Mouse (Mus musculus): ENCODE results near the gene Thumpd2. TPM values are rescaled to one million over a fixed set of nuclear protein-coding genes. Genes with fewer than 3 reads are reported as not detected.

The Thumpd2 gene
- polyA plus RNA-seq, 1 experiment from 2014 or later = 12.4 TPM

DNA sequence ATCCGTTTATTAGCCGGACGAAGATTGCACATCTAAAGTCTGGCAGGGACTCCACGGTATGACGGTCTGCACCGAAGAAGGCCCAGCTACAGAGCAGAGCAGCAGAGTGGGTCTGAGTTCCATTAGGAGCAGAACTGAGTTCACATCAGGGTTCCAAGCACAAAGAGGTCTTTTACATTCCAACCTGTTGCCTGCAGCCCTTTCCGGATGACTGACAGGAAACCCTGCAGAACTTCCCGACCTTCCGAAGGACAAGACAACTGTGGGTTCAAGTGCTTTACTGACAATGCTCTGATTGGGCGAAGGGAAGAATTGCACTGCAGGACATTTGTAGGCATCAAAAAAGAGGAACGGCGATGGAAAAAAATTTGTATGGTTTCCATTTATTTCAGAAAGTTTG, 63.9 kb downstream of the Thumpd2 start:
- 38% methylated on average over 12 of the region's 12 CpGs for WGBS
- Histone ChIP-seq H3K9me3 (replicated peaks) (no peaks in the 10 kb centered on the region), H3K4me3 (replicated peaks) (no peak overlapping the region), H3K4me1 (0 out of 2 replicates have a peak, but pooled peaks cover 3% of the 10 kb centered on the region), H3K27me3 (no peaks in the 10 kb centered on the region), H3K27ac (replicated peaks) (no peak overlapping the region), H3K4me2 (replicated peaks) (no peak overlapping the region), H3K36me3 (no peaks in the 10 kb centered on the region), H3K9ac (no peak overlapping the region)
- no peak for ATAC-seq (ENCODE audit: insufficient number of reproducible peaks, low FRiP score, low TSS enrichment, low read depth)

DNA sequence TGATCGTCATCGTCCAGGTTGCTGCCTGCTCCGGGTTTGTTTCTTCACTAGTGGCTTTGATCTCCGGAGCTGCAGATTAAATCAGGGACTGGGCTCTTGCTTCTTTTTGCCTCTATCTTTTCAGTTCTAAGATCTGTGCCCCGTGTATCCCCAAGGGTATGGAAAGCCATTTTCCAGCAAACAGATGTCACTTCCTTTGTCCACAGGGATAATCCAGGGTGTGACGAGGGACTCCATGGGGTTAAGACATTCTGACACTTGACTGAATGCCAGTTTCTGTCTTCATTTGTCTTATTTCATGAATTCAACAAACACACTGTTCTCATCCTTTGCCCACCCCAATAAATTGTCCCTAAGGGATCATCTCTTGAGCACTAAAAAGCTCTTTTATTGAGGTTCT, 65.9 kb downstream of the Thumpd2 start:
- H3K9me3 ChIP-seq (replicated peaks) = no peaks in the 10 kb centered on the region
- no peak overlapping the region for H3K4me3 ChIP-seq (replicated peaks)
- no peaks in the 10 kb centered on the region for H3K36me3 ChIP-seq
- H3K27me3 ChIP-seq = no peaks in the 10 kb centered on the region
- no peak overlapping the region for H3K4me2 ChIP-seq (replicated peaks)
- no peak overlapping the region for H3K9ac ChIP-seq
- no peak overlapping the region for H3K27ac ChIP-seq (replicated peaks)
- 0 out of 2 replicates have a peak, but pooled peaks cover 3% of the 10 kb centered on the region for H3K4me1 ChIP-seq
- no peak for ATAC-seq (ENCODE audit: insufficient number of reproducible peaks, low FRiP score, low TSS enrichment, low read depth)
- WGBS = 33% methylated on average over 6 of the region's 6 CpGs

DNA sequence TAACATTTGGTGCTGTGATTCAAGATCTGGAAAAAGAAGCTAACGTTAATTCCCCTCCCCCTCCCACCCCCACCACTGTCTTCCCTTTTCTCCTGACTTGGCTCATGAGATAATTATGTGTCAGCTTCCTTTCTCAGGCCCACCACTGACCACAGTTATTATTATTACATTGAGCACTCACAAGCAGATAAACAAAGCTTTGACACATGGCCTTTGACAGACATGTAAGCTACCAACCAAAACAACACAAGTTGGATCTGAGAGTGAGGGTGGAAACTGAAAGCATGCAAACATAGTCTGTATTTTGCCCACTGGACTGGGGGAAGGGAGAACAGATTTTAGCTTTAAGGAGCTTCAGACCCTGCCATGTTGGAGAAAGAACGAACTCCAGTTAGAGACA, 67.7 kb downstream of the Thumpd2 start:
- H3K36me3 ChIP-seq = no peaks in the 10 kb centered on the region
- 0 out of 2 replicates have a peak, but pooled peaks cover 3% of the 10 kb centered on the region for H3K4me1 ChIP-seq
- no peak overlapping the region for H3K9ac ChIP-seq
- no peaks in the 10 kb centered on the region for H3K27me3 ChIP-seq
- no peak for ATAC-seq (ENCODE audit: insufficient number of reproducible peaks, low FRiP score, low TSS enrichment, low read depth)
- H3K4me3 ChIP-seq (replicated peaks) = no peak overlapping the region
- 66% methylated on average over 2 of the region's 2 CpGs for WGBS
- H3K9me3 ChIP-seq (replicated peaks) = no peaks in the 10 kb centered on the region
- H3K4me2 ChIP-seq (replicated peaks) = no peak overlapping the region
- H3K27ac ChIP-seq (replicated peaks) = no peak overlapping the region

DNA sequence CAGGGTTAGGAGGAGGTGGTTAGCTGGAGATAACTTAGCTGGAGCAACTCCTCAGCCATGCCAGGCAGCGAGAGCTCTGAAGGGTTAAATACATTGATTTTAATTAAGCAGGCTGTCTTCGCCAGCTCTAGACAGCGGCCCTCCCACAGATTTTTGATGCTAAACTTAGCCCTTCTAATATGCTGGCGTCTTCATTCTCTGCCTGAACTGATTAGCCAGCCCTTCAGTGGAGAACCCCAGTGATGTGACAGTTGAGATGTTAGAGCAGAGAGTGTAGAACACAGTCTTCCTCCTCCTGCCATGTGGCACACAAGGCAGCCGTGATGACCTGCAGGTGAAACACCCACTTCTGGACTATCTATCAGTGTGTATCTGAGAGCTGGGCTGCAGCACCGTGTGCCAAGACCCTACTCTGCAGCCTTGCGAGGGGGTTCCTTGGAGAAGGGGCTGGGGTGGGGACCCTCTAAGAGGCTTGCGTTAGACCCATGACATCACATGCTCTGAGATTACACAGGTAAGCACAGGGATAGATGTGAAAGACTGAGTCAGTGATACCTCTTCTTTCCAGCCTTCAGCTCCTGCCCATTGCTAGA, 73.3 kb downstream of the Thumpd2 start:
- Histone ChIP-seq H3K9me3 (replicated peaks) (no peaks in the 10 kb centered on the region), H3K27ac (replicated peaks) (no peak overlapping the region), H3K4me2 (replicated peaks) (no peak overlapping the region), H3K4me1 (no peaks in the 10 kb centered on the region), H3K4me3 (replicated peaks) (no peak overlapping the region), H3K9ac (no peak overlapping the region), H3K27me3 (no peaks in the 10 kb centered on the region), H3K36me3 (no peaks in the 10 kb centered on the region)
- 63% methylated on average over 8 of the region's 8 CpGs for WGBS
- ATAC-seq (ENCODE audit: insufficient number of reproducible peaks, low FRiP score, low TSS enrichment, low read depth) = no peak

DNA sequence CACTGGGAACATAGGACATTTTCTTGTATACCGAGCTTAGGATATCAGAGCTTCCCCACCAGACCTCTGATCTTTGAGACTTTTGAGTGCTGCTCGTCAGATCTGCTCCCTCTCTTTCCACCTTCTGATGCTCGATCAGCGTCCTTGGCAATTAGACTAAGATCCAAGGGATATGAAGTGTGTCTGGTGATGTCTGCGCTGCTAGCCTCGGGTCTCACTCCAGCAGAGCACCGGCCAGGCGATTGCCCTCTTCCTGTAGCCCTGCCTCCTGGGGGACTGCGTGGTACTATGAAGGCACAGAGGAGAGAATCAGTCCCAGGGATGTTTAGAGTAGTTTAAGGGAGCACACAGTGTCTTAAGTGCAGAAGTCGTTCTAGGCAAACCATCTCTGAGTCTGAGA, 81.9 kb downstream of the Thumpd2 start:
- Histone ChIP-seq H3K27ac (replicated peaks) (no peak overlapping the region), H3K9me3 (replicated peaks) (no peaks in the 10 kb centered on the region), H3K4me3 (replicated peaks) (no peak overlapping the region), H3K27me3 (no peaks in the 10 kb centered on the region), H3K4me1 (peaks cover 11% of the 10 kb centered on the region; the same call in 1 of the 2 replicates), H3K4me2 (replicated peaks) (no peak overlapping the region), H3K9ac (no peak overlapping the region), H3K36me3 (no peaks in the 10 kb centered on the region)
- ATAC-seq (ENCODE audit: insufficient number of reproducible peaks, low FRiP score, low TSS enrichment, low read depth) = no peak
- WGBS = 74% methylated on average over 10 of the region's 10 CpGs

DNA sequence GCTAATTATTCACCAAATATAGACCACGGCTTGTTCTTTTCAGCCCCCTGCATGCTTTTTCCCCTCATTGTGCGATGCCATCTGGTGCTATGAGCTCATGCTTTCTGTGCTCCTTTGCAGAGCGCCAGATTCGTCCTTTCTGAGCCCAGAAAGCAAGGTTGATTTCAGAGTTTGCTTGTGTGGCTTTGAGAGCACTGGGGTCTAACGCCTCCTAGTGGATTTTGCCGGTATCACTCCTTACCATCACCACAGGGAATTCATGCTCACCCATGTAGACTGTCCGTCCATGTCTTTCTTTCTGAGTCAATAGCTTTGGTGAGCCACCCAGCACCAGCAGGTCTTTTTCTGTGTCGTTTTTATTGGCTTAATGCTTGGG, 82.5 kb downstream of the Thumpd2 start:
- no peak for ATAC-seq (ENCODE audit: insufficient number of reproducible peaks, low FRiP score, low TSS enrichment, low read depth)
- Histone ChIP-seq H3K4me1 (peaks cover 11% of the 10 kb centered on the region; the same call in 1 of the 2 replicates), H3K4me2 (replicated peaks) (no peak overlapping the region), H3K4me3 (replicated peaks) (no peak overlapping the region), H3K36me3 (no peaks in the 10 kb centered on the region), H3K27ac (replicated peaks) (no peak overlapping the region), H3K9me3 (replicated peaks) (no peaks in the 10 kb centered on the region), H3K9ac (no peak overlapping the region), H3K27me3 (no peaks in the 10 kb centered on the region)
- 9% methylated on average over 8 of the region's 8 CpGs for WGBS

DNA sequence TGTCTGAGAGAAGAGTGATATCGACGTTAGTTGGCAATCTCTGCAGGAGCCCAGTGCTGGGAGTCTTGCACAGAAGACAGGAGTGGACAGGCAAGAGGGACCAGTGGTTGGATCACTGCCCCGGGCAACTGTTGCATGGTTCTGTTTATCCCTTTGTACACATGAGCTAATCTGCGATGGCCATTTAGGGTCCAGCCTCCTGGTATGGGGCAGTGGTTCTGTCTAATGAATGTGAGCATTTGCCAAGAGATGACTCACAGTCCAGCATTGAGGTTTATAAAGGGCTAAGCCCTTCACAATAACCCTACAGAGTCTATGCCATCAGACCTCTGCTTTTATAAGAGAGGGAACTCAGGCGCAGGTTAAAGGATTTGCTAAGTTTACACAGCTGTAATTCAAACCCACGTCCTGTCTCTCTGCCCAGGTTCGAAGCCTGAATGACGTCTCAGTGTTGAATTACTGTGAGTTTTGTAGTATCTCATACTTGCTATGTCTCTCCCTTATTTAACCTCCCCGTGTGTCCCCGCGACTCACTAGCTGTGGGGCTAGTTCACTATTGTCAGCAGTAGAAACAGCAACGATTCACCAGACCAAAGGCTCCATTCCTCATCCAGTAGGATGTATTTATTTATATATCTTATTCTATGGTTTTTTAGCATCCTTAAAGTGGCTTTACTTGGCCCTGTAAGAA, 83.0 kb downstream of the Thumpd2 start:
- Histone ChIP-seq H3K27ac (replicated peaks) (no peak overlapping the region), H3K9me3 (replicated peaks) (no peaks in the 10 kb centered on the region), H3K36me3 (no peaks in the 10 kb centered on the region), H3K4me3 (replicated peaks) (no peak overlapping the region), H3K27me3 (no peaks in the 10 kb centered on the region), H3K9ac (no peak overlapping the region), H3K4me2 (replicated peaks) (no peak overlapping the region), H3K4me1 (peaks cover 11% of the 10 kb centered on the region; the same call in 1 of the 2 replicates)
- WGBS = 59% methylated on average over 12 of the region's 12 CpGs
- peak; percentile 69 for ATAC-seq (ENCODE audit: insufficient number of reproducible peaks, low FRiP score, low TSS enrichment, low read depth)

DNA sequence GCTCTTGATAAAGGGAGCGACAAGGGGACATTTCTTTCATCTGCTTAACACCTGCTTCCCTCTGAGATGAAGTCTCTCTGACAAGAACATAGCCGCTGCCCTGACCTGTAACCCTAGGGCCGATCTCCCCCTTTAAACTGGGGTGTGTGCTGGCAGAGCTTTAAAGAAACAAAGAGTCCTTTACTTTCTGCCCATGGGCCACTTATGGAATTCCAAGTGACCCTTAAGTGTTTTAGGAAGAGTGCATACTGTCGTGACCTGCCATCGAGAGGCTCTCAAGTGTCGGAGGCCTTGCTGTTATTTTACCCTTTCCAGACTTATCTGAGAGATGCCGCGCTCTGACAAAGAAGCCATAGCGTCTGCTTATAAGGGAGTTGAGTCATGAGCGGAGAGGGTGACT, 84.8 kb downstream of the Thumpd2 start:
- no peak for ATAC-seq (ENCODE audit: insufficient number of reproducible peaks, low FRiP score, low TSS enrichment, low read depth)
- no peak overlapping the region for H3K27ac ChIP-seq (replicated peaks)
- H3K36me3 ChIP-seq = no peaks in the 10 kb centered on the region
- H3K4me1 ChIP-seq = peaks cover 11% of the 10 kb centered on the region; the same call in 1 of the 2 replicates
- no peak overlapping the region for H3K4me2 ChIP-seq (replicated peaks)
- H3K9me3 ChIP-seq (replicated peaks) = no peaks in the 10 kb centered on the region
- H3K27me3 ChIP-seq = no peaks in the 10 kb centered on the region
- WGBS = 52% methylated on average over 10 of the region's 10 CpGs
- no peak overlapping the region for H3K4me3 ChIP-seq (replicated peaks)
- no peak overlapping the region for H3K9ac ChIP-seq

DNA sequence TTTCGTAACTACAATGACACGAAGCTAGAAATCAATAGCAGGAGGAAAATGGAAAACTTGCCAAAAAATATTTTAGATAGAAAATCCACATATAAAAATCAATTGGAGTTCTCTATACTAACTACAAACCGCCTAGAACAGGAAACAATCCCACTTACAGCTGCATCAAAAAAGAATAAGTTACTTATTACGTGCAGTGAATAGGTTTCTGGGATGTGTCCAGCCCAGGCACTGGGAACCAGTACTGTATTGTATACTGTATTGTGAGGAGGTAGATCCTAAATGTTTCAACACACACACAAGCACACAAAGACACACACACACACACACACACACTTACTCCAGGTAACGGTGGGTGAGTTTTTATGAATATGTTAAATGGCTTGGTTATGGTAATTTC, 87.6 kb downstream of the Thumpd2 start:
- H3K4me2 ChIP-seq (replicated peaks) = no peak overlapping the region
- no peak overlapping the region for H3K9ac ChIP-seq
- no peaks in the 10 kb centered on the region for H3K36me3 ChIP-seq
- H3K9me3 ChIP-seq (replicated peaks) = no peaks in the 10 kb centered on the region
- 77% methylated on average over 5 of the region's 5 CpGs for WGBS
- no peaks in the 10 kb centered on the region for H3K27me3 ChIP-seq
- no peak overlapping the region for H3K27ac ChIP-seq (replicated peaks)
- H3K4me1 ChIP-seq = peaks cover 6% of the 10 kb centered on the region; the same call in 1 of the 2 replicates
- no peak overlapping the region for H3K4me3 ChIP-seq (replicated peaks)
- ATAC-seq (ENCODE audit: insufficient number of reproducible peaks, low FRiP score, low TSS enrichment, low read depth) = no peak

Other genes with a start within 250 kb of the Thumpd2 start
- gene Tmem178, start 120.5 kb downstream of the Thumpd2 start, polyA plus RNA-seq (2015; fragmentation: Nextera tagmentation; extraction: Ambion mirVana) = 2.7 and 2.8 TPM in 2 replicates

All from embryonic facial prominence, embryonic 15.5 days (tissue).